Mouse (Mus musculus) myocyte (in vitro differentiated cells): ENCODE data around the gene Amelx.

Source experiments
- E2F4 ChIP-seq: IDR thresholded peaks from one replicate; pipeline ENCODE4 v1.6.1; 2011; ENCODE audit warnings: mild to moderate bottlenecking, control low read depth, moderate library complexity; ENCODE audit not compliant: insufficient read depth
- POLR2A ChIP-seq: IDR thresholded peaks from one replicate; pipeline ENCODE4 v1.6.1; 2011; ENCODE audit warnings: low read depth, mild to moderate bottlenecking, control low read depth, moderate library complexity; ENCODE audit not compliant: insufficient read length
- TCF12 ChIP-seq: IDR thresholded peaks from one replicate; pipeline ENCODE4 v1.6.1; 2011; ENCODE audit warnings: mild to moderate bottlenecking, control low read depth; ENCODE audit not compliant: poor library complexity, insufficient read depth, severe bottlenecking
- USF1 ChIP-seq: IDR thresholded peaks from one replicate; pipeline ENCODE4 v1.6.1; 2011; ENCODE audit warnings: low read depth, mild to moderate bottlenecking, control low read depth, moderate library complexity

- TF ChIP-seq POLR2A (no peak), USF1 (no peak), TCF12 (no peak), E2F4 (no peak)
Measured at GRCm38 (mm10) chrX:169140467-169140866, 46.5 kb downstream of the Amelx start.
